Mouse (Mus musculus): ENCODE results near the gene D130052B06Rik. TPM values are rescaled to one million over a fixed set of nuclear protein-coding genes. Genes with fewer than 3 reads are reported as not detected.

Gene D130052B06Rik
- total RNA-seq (2021) = not detected

GRCm38 (mm10) chr11:33598986-33599385, at the start of gene D130052B06Rik:
D130052B06Rik (plus strand) TSS chr11:33599302.
- intact Hi-C loops (cut with DNase I) = no loop called here
- DNase-seq (ENCODE audit: extremely low spot score in 1 of 2, low spot score in 2 of 2) = no peak

GRCm38 (mm10) chr11:33550861-33551560, 48.1 kb upstream of the D130052B06Rik start:
- no peak for DNase-seq (ENCODE audit: extremely low spot score in 1 of 2, low spot score in 2 of 2)
- intact Hi-C loops (cut with DNase I) = loop anchor here (5.0 kb wide), 1 partner anchor 374 kb away; no protein-coding TSS in a partner anchor

- intact Hi-C loops (cut with DNase I) = loop anchor here (5.0 kb wide), 1 partner anchor 377 kb away; no protein-coding TSS in a partner anchor
- DNase-seq (ENCODE audit: extremely low spot score in 1 of 2, low spot score in 2 of 2) = peak in 1 of 2 experiments; percentile 9
These were observed 45.0 kb upstream of the D130052B06Rik start for GRCm38 (mm10) chr11:33554123-33554522.

- intact Hi-C loops (cut with DNase I) = no loop called here
- no peak for DNase-seq (ENCODE audit: extremely low spot score in 1 of 2, low spot score in 2 of 2)
These were observed 35.2 kb upstream of the D130052B06Rik start for GRCm38 (mm10) chr11:33563921-33564320.

- peak in 1 of 2 experiments; percentile 2 for DNase-seq (ENCODE audit: extremely low spot score in 1 of 2, low spot score in 2 of 2)
- intact Hi-C loops (cut with DNase I) = loop anchor here (5.0 kb wide), 1 partner anchor 152 kb away; no protein-coding TSS in a partner anchor
These were observed 28.7 kb upstream of the D130052B06Rik start for GRCm38 (mm10) chr11:33570413-33570812.

- DNase-seq (ENCODE audit: extremely low spot score in 1 of 2, low spot score in 2 of 2) = no peak
- intact Hi-C loops (cut with DNase I) = loop anchor here (5.0 kb wide), 2 partner anchors 37 to 147 kb away; no protein-coding TSS in a partner anchor
These were observed 24.2 kb upstream of the D130052B06Rik start for GRCm38 (mm10) chr11:33574944-33575343.

- intact Hi-C loops (cut with DNase I) = loop anchor here (5.0 kb wide), 1 partner anchor 33 kb away; no protein-coding TSS in a partner anchor
- no peak for DNase-seq (ENCODE audit: extremely low spot score in 1 of 2, low spot score in 2 of 2)
These were observed 20.2 kb upstream of the D130052B06Rik start, which contains the start of gene Gabrp for GRCm38 (mm10) chr11:33578859-33579258. Gabrp (minus strand) TSS chr11:33578959.

GRCm38 (mm10) chr11:33579621-33580020, 19.5 kb upstream of the D130052B06Rik start:
- DNase-seq (ENCODE audit: extremely low spot score in 1 of 2, low spot score in 2 of 2) = no peak
- intact Hi-C loops (cut with DNase I) = loop anchor here (5.0 kb wide), 1 partner anchor 33 kb away; no protein-coding TSS in a partner anchor

GRCm38 (mm10) chr11:33586614-33587013, 12.5 kb upstream of the D130052B06Rik start:
- intact Hi-C loops (cut with DNase I) = no loop called here
- no peak for DNase-seq (ENCODE audit: extremely low spot score in 1 of 2, low spot score in 2 of 2)

GRCm38 (mm10) chr11:33590771-33591170, 8.3 kb upstream of the D130052B06Rik start:
- intact Hi-C loops (cut with DNase I) = no loop called here
- DNase-seq (ENCODE audit: extremely low spot score in 1 of 2, low spot score in 2 of 2) = no peak

- intact Hi-C loops (cut with DNase I) = no loop called here
- DNase-seq (ENCODE audit: extremely low spot score in 1 of 2, low spot score in 2 of 2) = no peak
These were observed 6.3 kb upstream of the D130052B06Rik start for GRCm38 (mm10) chr11:33592826-33593225.

- no peak for DNase-seq (ENCODE audit: extremely low spot score in 1 of 2, low spot score in 2 of 2)
- intact Hi-C loops (cut with DNase I) = no loop called here
These were observed 2.4 kb upstream of the D130052B06Rik start for GRCm38 (mm10) chr11:33596655-33597054.

GRCm38 (mm10) chr11:33603174-33603573, 4.1 kb downstream of the D130052B06Rik start:
- intact Hi-C loops (cut with DNase I) = no loop called here
- DNase-seq (ENCODE audit: extremely low spot score in 1 of 2, low spot score in 2 of 2) = no peak

- DNase-seq (ENCODE audit: extremely low spot score in 1 of 2, low spot score in 2 of 2) = no peak
- intact Hi-C loops (cut with DNase I) = no loop called here
These were observed 8.7 kb downstream of the D130052B06Rik start for GRCm38 (mm10) chr11:33607784-33608183.

GRCm38 (mm10) chr11:33614218-33614617, 15.1 kb downstream of the D130052B06Rik start:
- intact Hi-C loops (cut with DNase I) = loop anchor here (5.0 kb wide), 2 partner anchors 37 to 437 kb away; partner anchors contain the start of gene Gabrp
- peak; percentile 60 to 69 for DNase-seq (ENCODE audit: extremely low spot score in 1 of 2, low spot score in 2 of 2)

GRCm38 (mm10) chr11:33627136-33627742, 28.1 kb downstream of the D130052B06Rik start:
- peak in 1 of 2 experiments; percentile 34 for DNase-seq (ENCODE audit: extremely low spot score in 1 of 2, low spot score in 2 of 2)
- intact Hi-C loops (cut with DNase I) = no loop called here

- no peak for DNase-seq (ENCODE audit: extremely low spot score in 1 of 2, low spot score in 2 of 2)
- intact Hi-C loops (cut with DNase I) = no loop called here
These were observed 38.0 kb downstream of the D130052B06Rik start for GRCm38 (mm10) chr11:33637107-33637506.

GRCm38 (mm10) chr11:33649358-33649757, 50.3 kb downstream of the D130052B06Rik start:
- intact Hi-C loops (cut with DNase I) = no loop called here
- no peak for DNase-seq (ENCODE audit: extremely low spot score in 1 of 2, low spot score in 2 of 2)

- DNase-seq (ENCODE audit: extremely low spot score in 1 of 2, low spot score in 2 of 2) = no peak
- intact Hi-C loops (cut with DNase I) = no loop called here
These were observed 55.4 kb downstream of the D130052B06Rik start for GRCm38 (mm10) chr11:33654485-33654884.

GRCm38 (mm10) chr11:33655221-33655620, 56.1 kb downstream of the D130052B06Rik start:
- no peak for DNase-seq (ENCODE audit: extremely low spot score in 1 of 2, low spot score in 2 of 2)
- intact Hi-C loops (cut with DNase I) = no loop called here
